Mouse (Mus musculus) heart, postnatal 4 days (tissue): ENCODE results near the gene Gapdh. TPM values are rescaled to one million over a fixed set of nuclear protein-coding genes. Genes with fewer than 3 reads are reported as not detected.
A peak's percentile ranks its signal among the peaks of the same experiment; 100 is the strongest.

Source experiments
- DNase-seq: peaks from one replicate; pipeline ENCODE4 v3.0.0; 2021
- total RNA-seq, 2 experiments: library from RNA; stranded (reverse); gene quantifications; 2 replicates each; pipeline ENCODE4 v1.2.3; 2021

The Gapdh gene
- total RNA-seq, 2 experiments from 2014 or later, result 3,371 to 3,611 TPM

GRCm38 (mm10) chr6:125148926-125149568 lies 17.2 kb downstream of the Gapdh start:
- DNase-seq, result peak; percentile 71

- peak; percentile 78 for DNase-seq
Observed at GRCm38 (mm10) chr6:125148251-125148925, 17.9 kb downstream of the Gapdh start.

DNA sequence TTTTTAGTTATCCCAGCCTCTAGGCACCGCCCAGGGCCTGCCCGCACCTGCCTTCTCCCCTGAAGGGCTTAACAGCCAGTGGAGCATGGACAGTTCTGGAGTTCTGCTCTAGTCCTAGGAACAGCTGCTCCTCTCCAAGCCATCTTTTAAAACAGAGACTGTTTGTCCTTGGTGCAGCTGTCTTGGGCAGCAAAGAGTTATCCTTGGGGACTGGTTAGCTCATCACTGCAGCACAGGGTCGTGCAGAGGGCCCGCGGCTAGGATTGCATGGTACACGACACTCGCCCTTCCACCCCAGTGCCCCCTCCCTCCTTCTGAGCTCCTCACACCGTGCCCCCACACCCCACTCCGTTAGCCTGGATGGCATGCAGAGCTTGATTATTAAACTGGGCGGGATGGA lies 18.9 kb downstream of the Gapdh start:
- no peak for DNase-seq

- peak; percentile 61 for DNase-seq
Observed at GRCm38 (mm10) chr6:125146797-125147196, 19.5 kb downstream of the Gapdh start.

DNA sequence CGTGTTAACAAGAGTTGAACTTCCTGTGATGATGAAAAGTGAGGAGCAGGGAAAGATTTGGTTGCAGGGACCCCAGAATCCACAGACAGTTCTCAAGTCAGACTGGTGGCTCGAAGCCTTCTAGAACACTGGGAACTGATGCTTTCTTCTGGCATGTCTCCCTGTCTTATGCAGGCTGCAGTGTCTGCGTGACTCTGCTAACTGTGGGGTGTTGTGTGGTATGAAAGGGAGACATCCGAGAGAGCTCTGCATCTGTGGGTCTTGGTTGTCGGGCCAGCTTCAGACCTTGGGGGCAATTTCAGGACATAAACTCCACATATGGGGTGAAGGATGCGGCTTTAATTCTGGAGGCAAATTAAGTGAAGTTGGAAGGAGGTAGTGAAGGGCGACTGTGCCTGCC lies 20.1 kb downstream of the Gapdh start:
- DNase-seq, result no peak

DNA sequence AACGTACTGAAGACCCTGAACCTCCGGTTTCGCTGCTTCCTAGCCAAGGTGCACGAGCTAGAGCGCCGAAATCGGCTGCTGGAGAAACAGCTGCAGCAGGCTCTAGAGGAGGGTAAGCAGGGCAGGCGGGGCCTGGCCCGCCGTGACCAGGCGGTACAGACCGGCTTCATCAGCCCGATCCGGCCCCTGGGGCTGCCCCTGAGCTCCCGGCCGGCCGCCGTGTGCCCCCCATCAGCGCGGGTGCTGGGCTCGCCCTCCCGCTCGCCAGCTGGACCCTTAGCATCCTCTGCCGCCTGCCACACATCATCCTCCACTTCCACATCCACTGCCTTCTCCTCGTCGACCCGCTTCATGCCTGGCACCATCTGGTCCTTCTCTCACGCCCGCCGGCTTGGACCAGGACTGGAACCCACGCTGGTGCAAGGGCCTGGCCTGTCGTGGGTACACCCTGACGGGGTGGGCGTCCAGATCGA lies 20.8 kb downstream of the Gapdh start:
- DNase-seq, result no peak

DNA sequence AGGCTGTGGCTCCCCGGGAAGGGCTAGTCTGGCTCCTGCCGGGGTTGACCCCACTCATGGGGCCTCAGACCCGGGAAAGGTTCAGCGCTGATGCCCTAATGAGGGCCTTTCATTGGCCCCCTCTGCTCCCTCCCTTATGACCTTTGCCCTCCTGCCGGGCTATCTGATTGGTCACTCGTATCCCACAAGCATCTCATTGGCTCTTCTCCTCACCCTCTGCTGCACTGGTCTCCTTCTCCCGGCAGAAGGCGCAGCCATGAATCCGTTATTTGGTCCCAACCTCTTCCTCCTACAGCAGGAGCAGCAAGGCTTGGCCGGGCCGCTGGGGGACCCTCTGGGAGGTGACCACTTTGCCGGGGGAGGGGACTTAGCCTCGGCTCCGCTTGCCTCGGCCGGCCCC lies 21.3 kb downstream of the Gapdh start, which contains the start of gene Iffo1:
Gene Iffo1, plus strand, starts transcription at position 241 of the 400 bp plus-strand sequence.
- DNase-seq, result peak; percentile 91

DNA sequence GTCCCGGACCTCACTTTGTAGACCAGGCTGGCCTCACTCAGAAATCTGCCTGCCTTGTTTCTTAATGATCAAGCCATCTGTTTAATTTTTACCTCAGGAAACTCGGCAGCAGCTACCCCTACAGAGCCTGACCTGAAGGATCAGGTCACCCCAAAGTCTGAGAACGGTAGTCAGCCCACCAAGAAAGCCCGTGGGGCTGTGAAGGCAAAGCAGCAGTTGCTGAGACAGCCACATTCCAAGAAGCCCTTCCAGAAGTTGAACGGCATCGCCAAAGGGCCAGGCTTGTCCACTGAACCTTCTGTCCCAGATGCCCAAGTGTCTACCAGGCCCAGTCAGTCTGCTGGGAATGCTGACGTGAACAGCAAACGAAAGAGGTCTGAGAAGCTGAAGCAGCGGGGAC lies 22.4 kb downstream of the Gapdh start:
- DNase-seq, result no peak

DNA sequence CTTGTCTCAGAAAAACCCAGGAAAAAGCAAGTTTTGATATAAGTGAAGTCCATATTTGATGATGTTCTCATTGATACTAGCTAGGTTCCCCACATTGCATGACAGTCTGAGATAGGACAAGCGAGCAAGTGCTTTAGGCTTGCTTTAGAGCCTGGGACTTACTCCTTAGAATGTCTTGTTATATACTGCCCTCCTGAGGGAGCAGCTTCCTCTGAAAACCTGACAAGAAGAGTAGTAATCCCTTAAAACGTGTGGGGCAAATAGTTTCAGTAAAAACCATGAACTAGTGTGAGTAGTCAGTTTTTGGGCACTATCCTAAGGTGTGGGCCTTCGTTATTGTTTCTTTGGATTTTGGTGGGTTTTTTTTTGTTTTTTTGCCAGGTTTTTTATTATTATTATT lies 23.1 kb downstream of the Gapdh start:
- DNase-seq, result no peak

DNA sequence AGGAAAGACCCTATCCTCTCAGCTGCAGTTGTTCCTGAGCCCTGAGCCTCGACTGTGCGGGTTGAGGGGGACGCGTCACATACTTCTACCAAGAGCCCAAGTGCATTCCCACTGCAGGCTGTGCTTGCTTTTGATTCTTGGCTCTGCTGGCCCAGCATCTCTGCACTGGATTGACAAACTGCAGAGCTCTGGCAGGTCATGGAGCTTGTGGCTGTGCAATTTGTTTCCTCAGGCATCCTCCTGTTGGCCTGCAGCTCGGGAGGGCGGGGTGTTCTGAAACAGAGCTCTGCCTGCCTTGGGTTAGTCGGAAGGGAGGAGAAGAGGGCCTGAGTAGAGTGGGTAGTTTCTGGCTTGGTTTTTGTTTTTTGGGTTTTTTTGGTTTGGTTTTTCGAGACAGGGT lies 23.8 kb downstream of the Gapdh start:
- no peak for DNase-seq

- no peak for DNase-seq
Observed at GRCm38 (mm10) chr6:125139747-125140146, 26.5 kb downstream of the Gapdh start.

- peak; percentile 68 for DNase-seq
Observed at GRCm38 (mm10) chr6:125137002-125137671, 29.1 kb downstream of the Gapdh start.

DNA sequence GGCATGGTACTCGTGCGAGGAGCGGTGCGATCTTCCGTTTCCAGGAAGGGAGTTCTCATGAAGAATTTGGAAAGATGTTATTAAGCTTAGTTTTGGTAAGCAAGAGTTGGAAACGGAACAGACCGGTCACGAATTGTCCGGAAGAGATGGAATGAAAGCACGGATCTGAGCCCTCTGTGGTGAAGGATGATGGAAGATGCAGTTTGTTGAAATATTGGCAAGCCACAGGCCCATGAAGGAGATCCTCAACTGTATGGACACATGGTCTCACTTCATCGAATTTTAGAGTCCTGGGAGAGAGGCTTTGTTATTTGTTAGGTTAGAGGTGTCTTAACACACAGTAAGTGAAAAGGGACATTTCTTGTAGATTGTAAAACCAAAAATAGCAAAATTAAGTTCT lies 33.8 kb downstream of the Gapdh start:
- DNase-seq, result no peak

- peak; percentile 91 for DNase-seq
Observed at GRCm38 (mm10) chr6:125131302-125132156, 34.7 kb downstream of the Gapdh start, which contains the start of gene Nop2. Gene Nop2 (plus strand): TSS chr6:125131909.

GRCm38 (mm10) chr6:125129710-125130402 lies 36.4 kb downstream of the Gapdh start:
- DNase-seq, result no peak

GRCm38 (mm10) chr6:125128724-125129123 lies 37.5 kb downstream of the Gapdh start:
- DNase-seq, result no peak

- no peak for DNase-seq
Observed at GRCm38 (mm10) chr6:125119387-125119786, 46.9 kb downstream of the Gapdh start.

- no peak for DNase-seq
Observed at GRCm38 (mm10) chr6:125112553-125112952, 53.7 kb downstream of the Gapdh start.
